Mouse (Mus musculus) heart, embryonic 12.5 days (tissue): ENCODE results near the gene Narfl. TPM values are rescaled to one million over a fixed set of nuclear protein-coding genes. Genes with fewer than 3 reads are reported as not detected.
"Not testable (repeated sequence)": the region's sequence is repeated elsewhere in the genome, so short reads cannot be mapped to it uniquely, and the experiment has no call there.

Source experiments
- ATAC-seq: fragments of 200-750 bp; cut with Nextera tagmentation; 2 replicates; pipeline ENCODE4 v1.8.0; 2017; ENCODE audit warnings: moderate TSS enrichment, moderate library complexity; ENCODE audit not compliant: insufficient number of reproducible peaks, low FRiP score
- H3K27ac ChIP-seq: fragments of 300-500 bp; sonication (generic); 2 replicates; pipeline ENCODE4 v1.5.1; 2016; ENCODE audit warnings: mild to moderate bottlenecking, moderate library complexity; ENCODE audit not compliant: poor library complexity, severe bottlenecking
- H3K27me3 ChIP-seq: fragments of 300-500 bp; sonication (generic); replicated peaks from 2 replicates; pipeline ENCODE4 v1.6.1; 2016; ENCODE audit warnings: mild to moderate bottlenecking, moderate library complexity
- H3K36me3 ChIP-seq: fragments of 300-500 bp; sonication (generic); 2 replicates; pipeline ENCODE4 v1.6.1; 2016; ENCODE audit warnings: mild to moderate bottlenecking, moderate library complexity
- H3K4me1 ChIP-seq: fragments of 300-500 bp; sonication (generic); replicated peaks from 2 replicates; pipeline ENCODE4 v1.6.1; 2016; ENCODE audit warnings: mild to moderate bottlenecking
- H3K4me2 ChIP-seq: fragments of 300-500 bp; sonication (generic); 2 replicates; pipeline ENCODE4 v1.6.1; 2016; ENCODE audit warnings: mild to moderate bottlenecking, moderate library complexity
- H3K4me3 ChIP-seq: fragments of 300-500 bp; sonication (generic); 2 replicates; pipeline ENCODE4 v1.5.1; 2016; ENCODE audit warnings: mild to moderate bottlenecking
- H3K9ac ChIP-seq: fragments of 300-500 bp; sonication (generic); 2 replicates; pipeline ENCODE4 v1.6.1; 2016; ENCODE audit warnings: mild to moderate bottlenecking, moderate library complexity
- H3K9me3 ChIP-seq: fragments of 300-500 bp; sonication (generic); replicated peaks from 2 replicates; pipeline ENCODE4 v1.6.1; 2016; ENCODE audit warnings: mild to moderate bottlenecking, moderate library complexity
- WGBS: fragments of 180-500 bp; shearing (Covaris S2); methylation state at CpG from one replicate; pipeline ENCODE4 v1.1.7; 2016; 5-methylcytosine and 5-hydroxymethylcytosine counted together
- polyA plus RNA-seq: library from polyadenylated mRNA; unstranded; fragments of >200 nt; fragmentation: Nextera tagmentation; extraction: Ambion mirVana; gene quantifications from 2 replicates; pipeline ENCODE4 v1.2.1, GENCODE M21; 2016

The Narfl gene
- polyA plus RNA-seq, 1 experiment from 2014 or later: 31.8 TPM

- H3K27ac ChIP-seq: 0 out of 2 replicates have a peak overlapping the region, but pooled peaks have one; percentile 20
- WGBS: 10% methylated on average over 10 of the region's 10 CpGs
- H3K27me3 ChIP-seq: peaks cover 20% of the 10 kb centered on the region
- peaks cover 15% of the 10 kb centered on the region for H3K4me1 ChIP-seq
- H3K4me2 ChIP-seq: peak overlapping the region; percentile 48
- no peaks in the 10 kb centered on the region for H3K36me3 ChIP-seq
- H3K9me3 ChIP-seq: no peaks in the 10 kb centered on the region
- ATAC-seq: peak; percentile 83
- 0 out of 2 replicates have a peak overlapping the region, but pooled peaks have one; percentile 43 for H3K9ac ChIP-seq
- H3K4me3 ChIP-seq: no peak overlapping the region
Observed at GRCm38 (mm10) chr17:25802825-25803517, 29.4 kb downstream of the Narfl start.

DNA sequence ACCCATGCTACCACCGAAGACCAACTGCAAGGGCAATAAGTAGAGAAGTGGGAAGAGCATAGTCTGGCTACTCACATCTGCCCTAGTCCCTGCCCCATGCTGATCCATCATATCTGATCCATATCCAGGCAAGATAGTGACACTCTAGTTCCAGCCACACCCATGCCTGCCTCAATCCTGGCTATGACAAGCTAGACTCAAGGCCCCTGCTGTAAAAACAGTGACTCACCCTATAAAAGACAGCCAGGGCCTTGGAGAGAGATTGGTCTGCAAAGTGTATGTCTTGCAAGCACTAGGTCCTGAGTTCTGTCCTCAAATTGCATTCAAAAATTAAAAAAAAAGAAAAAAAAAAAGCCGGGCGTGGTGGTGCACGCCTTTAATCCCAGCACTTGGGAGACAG is 32.9 kb downstream of the Narfl start:
- peaks cover 53% of the 10 kb centered on the region for H3K27me3 ChIP-seq
- WGBS: 78% methylated on average over 4 of the region's 4 CpGs
- H3K4me2 ChIP-seq: no peak overlapping the region
- no peak for ATAC-seq
- H3K9ac ChIP-seq: no peak overlapping the region
- no peaks in the 10 kb centered on the region for H3K36me3 ChIP-seq
- H3K4me3 ChIP-seq: no peak overlapping the region
- H3K4me1 ChIP-seq: peaks cover 23% of the 10 kb centered on the region
- no peak overlapping the region for H3K27ac ChIP-seq
- H3K9me3 ChIP-seq: no peaks in the 10 kb centered on the region

- not testable (repeated sequence) for H3K36me3 ChIP-seq, H3K4me2 ChIP-seq, ATAC-seq, H3K27ac ChIP-seq, H3K9me3 ChIP-seq, H3K4me3 ChIP-seq, H3K9ac ChIP-seq
- 46% methylated on average over 2 of the region's 2 CpGs for WGBS
- Histone ChIP-seq H3K4me1 (peaks cover 19% of the 10 kb centered on the region), H3K27me3 (peaks cover 57% of the 10 kb centered on the region)
Observed at GRCm38 (mm10) chr17:25807452-25807851, 33.9 kb downstream of the Narfl start.

DNA sequence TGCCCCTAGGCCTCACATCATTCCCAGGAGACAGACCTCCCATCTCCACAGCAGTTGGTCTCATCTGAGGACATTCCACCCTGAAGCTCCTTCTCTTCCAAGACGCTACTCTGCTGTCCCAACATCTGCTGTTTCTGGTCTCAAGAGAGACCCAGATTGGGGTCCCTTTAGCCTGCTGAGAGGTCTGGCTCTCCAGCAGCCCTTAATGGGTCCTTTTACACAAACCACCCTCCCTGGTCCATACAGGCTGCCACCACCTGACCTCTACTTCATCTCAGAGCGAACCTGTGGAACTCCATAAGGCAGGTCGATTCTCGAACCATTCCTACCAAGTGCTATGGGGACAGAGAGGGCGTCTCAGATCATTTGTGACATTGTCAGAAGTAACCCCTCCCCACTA is 34.5 kb downstream of the Narfl start:
- peak overlapping the region; percentile 74; the same call in 1 of the 2 replicates for H3K9ac ChIP-seq

GRCm38 (mm10) chr17:25808789-25809605 is 35.4 kb downstream of the Narfl start, which contains the start of gene Fbxl16:
TSS of gene Fbxl16 (plus strand) at chr17:25809085.
- H3K27me3 ChIP-seq: peaks cover 70% of the 10 kb centered on the region
- H3K4me3 ChIP-seq: peak within 1 kb of the TSS; percentile 69
- peak; percentile 63 for ATAC-seq
- no peak within 1 kb of the TSS for H3K27ac ChIP-seq
- H3K4me2 ChIP-seq: peak within 1 kb of the TSS; percentile 96
- H3K36me3 ChIP-seq: no peaks in the 10 kb centered on the region
- under 1% methylated on average over 84 of the region's 100 CpGs for WGBS
- no peaks in the 10 kb centered on the region for H3K9me3 ChIP-seq
- peaks cover 12% of the 10 kb centered on the region for H3K4me1 ChIP-seq
- H3K9ac ChIP-seq: peak within 1 kb of the TSS; percentile 74

More for the DNA sequence above, 34.5 kb downstream of the Narfl start:
- 36% methylated on average over 5 of the region's 5 CpGs for WGBS
- H3K4me3 ChIP-seq: peak overlapping the region; percentile 69
- no peak overlapping the region for H3K27ac ChIP-seq
- H3K9me3 ChIP-seq: no peaks in the 10 kb centered on the region
- no peak for ATAC-seq
- peaks cover 63% of the 10 kb centered on the region for H3K27me3 ChIP-seq
- H3K4me1 ChIP-seq: peaks cover 14% of the 10 kb centered on the region
- H3K4me2 ChIP-seq: peak overlapping the region; percentile 96
- no peaks in the 10 kb centered on the region for H3K36me3 ChIP-seq

DNA sequence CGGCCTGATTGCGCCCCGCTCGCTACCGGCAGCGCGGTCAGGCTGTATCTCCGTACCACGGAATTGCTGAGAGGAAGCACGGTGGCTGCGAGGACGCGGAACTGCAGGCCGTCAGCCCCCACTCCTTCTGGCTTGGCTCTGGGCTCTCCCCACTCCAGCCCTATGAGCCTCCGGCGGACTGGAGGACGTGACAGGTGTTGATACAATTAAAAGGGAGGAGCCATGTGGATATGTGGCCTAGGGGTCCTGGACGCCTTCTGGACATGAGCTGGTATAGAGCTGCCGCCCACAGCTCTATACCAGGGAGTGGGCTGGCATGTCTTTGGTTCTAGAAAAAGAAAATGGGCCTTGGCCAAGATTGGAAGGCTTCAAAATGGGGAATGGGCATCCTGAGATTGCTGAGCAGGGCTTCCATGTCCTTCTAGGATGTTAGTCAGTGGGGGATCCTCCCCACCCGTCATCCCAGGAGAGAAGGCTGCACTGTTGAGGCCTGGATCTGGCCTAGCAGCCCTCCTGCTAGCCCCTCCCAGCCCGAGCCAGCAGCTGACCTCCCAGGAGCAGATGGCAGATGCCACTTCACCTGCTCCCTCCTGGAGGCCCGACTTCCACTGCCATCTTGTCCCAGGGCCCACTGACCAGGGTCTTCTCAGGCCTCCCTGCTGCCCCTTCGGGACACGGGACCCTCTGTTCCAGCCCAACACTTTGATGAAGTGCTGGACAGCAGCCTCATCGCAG is 36.2 kb downstream of the Narfl start:
- peak overlapping the region; percentile 74 for H3K9ac ChIP-seq
- H3K4me2 ChIP-seq: peak overlapping the region; percentile 96
- H3K4me1 ChIP-seq: peaks cover 12% of the 10 kb centered on the region
- 11% methylated on average over 25 of the region's 25 CpGs for WGBS
- H3K36me3 ChIP-seq: no peaks in the 10 kb centered on the region
- H3K4me3 ChIP-seq: peak overlapping the region; percentile 69
- no peaks in the 10 kb centered on the region for H3K9me3 ChIP-seq
- no peak overlapping the region for H3K27ac ChIP-seq
- H3K27me3 ChIP-seq: peaks cover 73% of the 10 kb centered on the region
- peak; percentile 46; the same call in 1 of the 2 replicates for ATAC-seq

DNA sequence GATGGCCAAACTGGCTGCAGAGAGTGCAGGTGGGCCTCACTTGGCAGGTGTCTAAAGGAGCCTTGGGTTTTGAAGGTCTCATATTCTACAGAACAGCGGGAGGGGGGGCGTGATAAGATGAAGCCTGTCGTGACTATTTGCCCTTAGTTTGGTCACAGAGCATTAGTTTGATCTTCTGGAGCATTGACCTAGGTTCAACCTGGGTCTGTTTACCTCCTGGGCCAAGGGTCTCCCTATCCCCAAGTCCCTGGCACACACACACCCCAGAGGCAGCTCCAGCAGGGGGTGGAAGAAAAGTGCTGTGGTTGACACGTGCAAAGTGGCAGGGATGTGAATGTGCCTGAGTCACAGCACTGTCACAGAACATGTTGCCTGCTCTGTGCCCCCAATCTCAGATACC is 37.3 kb downstream of the Narfl start:
- Histone ChIP-seq H3K27me3 (peaks cover 83% of the 10 kb centered on the region), H3K4me1 (peaks cover 12% of the 10 kb centered on the region), H3K36me3 (no peaks in the 10 kb centered on the region), H3K27ac (no peak overlapping the region), H3K9me3 (no peaks in the 10 kb centered on the region), H3K9ac (no peak overlapping the region), H3K4me2 (no peak overlapping the region), H3K4me3 (no peak overlapping the region)
- WGBS: 71% methylated on average over 4 of the region's 4 CpGs
- ATAC-seq: no peak

GRCm38 (mm10) chr17:25813471-25813870 is 39.9 kb downstream of the Narfl start:
- H3K27me3 ChIP-seq: peaks cover 97% of the 10 kb centered on the region
- H3K9me3 ChIP-seq: no peaks in the 10 kb centered on the region
- under 1% methylated on average over 20 of the region's 20 CpGs for WGBS
- no peak overlapping the region for H3K4me3 ChIP-seq
- peaks cover 12% of the 10 kb centered on the region for H3K4me1 ChIP-seq
- no peak overlapping the region for H3K9ac ChIP-seq
- no peak for ATAC-seq
- no peaks in the 10 kb centered on the region for H3K36me3 ChIP-seq
- no peak overlapping the region for H3K4me2 ChIP-seq
- H3K27ac ChIP-seq: no peak overlapping the region

- 74% methylated on average over 11 of the region's 11 CpGs for WGBS
Observed at GRCm38 (mm10) chr17:25817662-25818061, 44.1 kb downstream of the Narfl start.

DNA sequence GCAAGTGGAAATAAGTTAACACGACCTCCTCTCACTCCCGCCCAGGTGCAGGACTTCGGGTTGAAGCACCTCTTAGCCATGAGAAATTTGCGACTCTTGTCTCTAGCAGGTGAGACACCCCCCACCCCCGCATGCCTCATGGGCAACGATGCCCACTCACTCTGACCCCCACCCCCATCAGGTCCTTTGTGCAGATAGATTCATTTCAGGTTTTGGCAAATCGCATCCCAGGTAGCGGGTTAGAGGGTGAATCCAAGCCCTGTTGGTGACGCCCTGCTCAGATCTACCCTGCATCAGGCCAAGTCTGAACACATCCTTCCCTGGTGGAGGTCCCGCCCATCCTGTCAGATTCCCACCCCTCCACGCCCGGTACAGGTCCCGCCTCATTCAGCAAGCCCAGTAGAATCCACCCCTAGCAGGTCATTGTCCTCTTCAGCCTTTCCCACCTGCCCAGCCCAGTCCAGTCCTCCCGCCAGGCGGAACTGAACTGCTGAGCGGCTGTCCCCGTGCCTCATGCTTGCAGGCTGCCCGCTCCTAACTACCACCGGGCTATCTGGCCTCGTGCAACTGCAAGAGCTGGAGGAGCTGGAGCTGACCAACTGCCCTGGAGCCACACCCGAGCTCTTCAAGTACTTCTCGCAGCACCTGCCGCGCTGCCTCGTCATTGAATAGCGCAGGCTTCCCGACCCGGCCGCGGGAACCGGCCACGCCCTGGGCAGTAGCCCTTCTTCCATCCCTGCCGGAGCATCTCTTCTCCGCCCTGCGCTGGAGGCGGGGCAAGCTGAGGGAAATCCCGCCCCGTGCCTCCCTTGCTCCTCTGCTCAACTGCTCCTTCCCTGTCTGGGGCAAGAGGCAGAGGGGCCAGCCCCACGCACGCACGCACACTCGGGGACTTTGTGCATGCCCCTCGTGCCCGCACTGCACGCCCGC is 45.5 kb downstream of the Narfl start:
- WGBS: 6% methylated on average over 46 of the region's 46 CpGs
- ATAC-seq: peak; percentile 37; the same call in 1 of the 2 replicates

More at GRCm38 (mm10) chr17:25817662-25818061, 44.1 kb downstream of the Narfl start:
- Histone ChIP-seq H3K4me1 (peaks cover 9% of the 10 kb centered on the region), H3K4me3 (no peak overlapping the region), H3K36me3 (no peaks in the 10 kb centered on the region), H3K27ac (no peak overlapping the region), H3K9me3 (no peaks in the 10 kb centered on the region), H3K27me3 (peaks cover 95% of the 10 kb centered on the region), H3K4me2 (no peak overlapping the region), H3K9ac (no peak overlapping the region)
- ATAC-seq: no peak

More for the DNA sequence above, 45.5 kb downstream of the Narfl start:
- Histone ChIP-seq H3K36me3 (no peaks in the 10 kb centered on the region), H3K9me3 (no peaks in the 10 kb centered on the region), H3K27ac (no peak overlapping the region), H3K9ac (0 out of 2 replicates have a peak overlapping the region, but pooled peaks have one; percentile 3), H3K4me2 (no peak overlapping the region), H3K4me3 (peak overlapping the region; percentile 10), H3K4me1 (peaks cover 9% of the 10 kb centered on the region), H3K27me3 (peaks cover 83% of the 10 kb centered on the region)
